Mouse (Mus musculus) left cerebral cortex, adult 11 months (tissue): ENCODE measurements at regions not wholly inside any gene's neighbourhood (a gene's known extent, or its start where the extent isn't known, plus 50 kb on each side); places are given as distances from the start of the nearest gene placed in this dataset.

Experiments
- DNase-seq: peaks from one replicate; pipeline ENCODE4 v3.0.0; 2022; ENCODE audit warnings: low spot score

DNA sequence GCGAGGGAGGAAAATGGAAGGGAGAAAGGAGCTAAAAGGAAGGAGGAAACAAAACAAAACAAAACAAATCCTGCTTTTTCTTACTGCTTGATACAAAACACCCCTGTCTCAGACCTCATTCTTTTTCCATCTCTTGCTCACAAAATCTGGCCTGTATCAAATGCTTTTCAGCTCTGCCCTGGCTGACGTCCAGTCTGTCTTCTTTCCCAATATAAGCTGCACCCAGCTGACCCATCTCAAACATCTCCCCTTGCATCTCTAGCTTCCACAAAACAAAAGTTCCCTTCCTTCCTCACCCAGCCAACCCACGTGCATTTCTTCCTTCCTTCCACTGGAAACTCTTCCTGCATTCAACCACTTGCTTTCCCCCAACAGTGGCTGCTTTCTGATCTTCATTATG lies 183.1 kb upstream of the Usp25 start:
- no peak for DNase-seq

DNA sequence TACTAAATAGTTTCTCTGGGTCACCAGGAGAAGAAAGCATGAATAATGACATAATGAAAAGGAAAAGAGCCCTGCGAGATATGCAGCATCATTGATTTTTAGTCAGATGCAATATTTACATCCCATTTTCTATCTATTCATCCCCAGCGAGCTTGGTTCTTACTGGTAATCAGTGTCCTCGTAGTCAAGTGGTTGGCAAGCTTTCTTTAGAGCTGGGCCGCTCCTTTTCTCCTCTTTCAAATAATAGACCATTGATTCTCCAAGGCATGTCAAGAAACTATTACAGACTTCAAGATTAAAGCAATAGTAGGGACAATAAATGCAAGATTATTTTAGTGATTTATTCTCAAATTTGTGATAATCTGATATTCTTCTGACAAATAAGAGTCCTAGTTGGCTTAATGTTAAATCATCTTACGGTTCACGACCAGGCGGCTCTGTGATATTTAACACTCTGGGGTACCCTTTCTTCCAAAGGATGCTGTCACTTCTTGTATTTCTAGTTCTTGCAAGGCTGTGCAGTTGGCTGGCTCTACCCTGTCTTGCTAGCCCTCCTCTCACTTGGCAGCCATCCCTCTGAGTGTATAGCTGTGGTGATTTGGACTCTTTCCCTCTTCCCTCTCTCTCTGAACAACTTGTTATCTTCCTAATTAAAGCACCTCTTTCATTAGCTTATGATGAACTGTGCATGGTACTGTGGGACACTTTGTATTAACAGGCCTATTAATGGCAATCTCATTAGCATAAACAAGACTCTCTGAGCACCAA lies 185.6 kb upstream of the Usp25 start:
- no peak for DNase-seq

GRCm38 (mm10) chr16:76821261-76821660 lies 192.2 kb upstream of the Usp25 start:
- no peak for DNase-seq

- DNase-seq = no peak
Measured at GRCm38 (mm10) chr16:76816056-76816885, 197.2 kb upstream of the Usp25 start.

DNA sequence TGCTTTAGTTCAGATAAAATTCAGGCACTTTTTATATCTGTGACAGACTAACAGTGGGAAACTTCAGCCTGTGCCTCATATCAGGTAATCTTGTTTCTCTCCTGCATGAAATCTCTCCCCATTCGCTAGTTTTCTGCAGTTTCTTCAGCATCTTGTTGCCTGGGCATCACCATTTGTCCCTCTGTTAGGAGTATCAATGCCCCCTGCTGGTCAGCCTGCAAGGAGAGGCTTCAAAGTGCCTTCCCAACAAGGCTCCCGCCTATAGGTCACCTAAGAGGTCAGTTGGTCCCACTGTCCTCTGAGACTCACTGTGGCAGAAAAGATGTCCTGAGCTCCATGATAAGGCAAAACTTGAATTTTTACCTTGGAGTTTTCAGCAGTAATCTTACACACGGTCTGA lies 209.8 kb upstream of the Usp25 start:
- DNase-seq = no peak

DNA sequence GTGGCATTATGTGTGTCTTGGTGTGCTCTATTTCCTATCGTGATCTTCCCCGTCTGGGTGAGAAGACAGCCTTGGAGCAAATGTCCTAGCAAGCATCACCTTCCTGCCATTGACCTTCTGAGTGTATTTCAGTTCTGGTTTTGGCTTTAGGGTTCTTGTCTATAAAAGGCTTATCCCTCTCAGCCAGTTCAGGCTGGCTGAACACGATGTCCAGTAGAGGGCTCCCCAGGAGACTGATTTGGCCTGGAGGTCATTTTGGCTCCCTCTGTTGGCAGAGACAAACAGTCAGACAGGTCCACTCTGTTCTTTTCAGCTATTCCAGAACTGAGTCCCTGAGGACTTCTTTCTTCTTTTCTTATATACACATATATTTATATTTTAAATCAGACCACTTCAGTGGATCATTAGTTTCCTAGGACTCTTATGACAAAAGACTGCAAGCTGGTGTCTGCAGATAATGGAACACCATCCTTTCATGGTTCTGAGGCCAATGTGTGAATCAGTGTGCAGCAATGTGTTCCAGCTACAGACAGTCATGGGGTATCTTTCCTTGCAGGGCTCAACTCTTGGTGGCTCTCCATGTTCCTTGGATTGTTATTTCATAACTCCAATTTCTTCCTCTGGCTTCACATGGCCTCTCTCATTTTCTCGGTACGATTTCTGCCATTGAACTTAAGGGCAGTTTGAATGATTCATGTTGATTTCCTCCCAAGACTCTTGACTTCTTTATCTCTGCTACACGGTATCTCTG lies 226.9 kb upstream of the Usp25 start:
- peak; percentile 16 for DNase-seq

- no peak for DNase-seq
Measured at GRCm38 (mm10) chr16:76782656-76783055, 230.8 kb upstream of the Usp25 start.

DNA sequence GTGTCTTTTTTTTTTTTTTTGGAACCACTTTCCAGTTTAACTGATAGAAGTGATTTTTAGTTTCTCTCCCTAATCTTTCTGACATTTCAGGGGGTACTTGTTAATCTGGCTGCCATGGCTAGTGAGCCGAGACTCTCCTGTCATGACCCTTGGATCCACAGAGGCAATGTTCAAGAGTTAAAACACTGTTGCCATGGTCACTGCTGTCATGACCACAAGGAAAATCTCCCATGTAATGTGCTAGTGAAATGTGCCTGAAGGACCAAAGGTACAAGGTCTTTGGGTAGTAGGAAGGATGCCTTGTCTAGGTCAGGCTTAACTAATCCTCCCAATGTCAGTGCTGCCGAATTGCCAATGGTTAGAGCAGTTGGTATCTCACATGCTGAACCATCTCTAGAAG lies 237.7 kb upstream of the Usp25 start:
- DNase-seq = no peak

DNA sequence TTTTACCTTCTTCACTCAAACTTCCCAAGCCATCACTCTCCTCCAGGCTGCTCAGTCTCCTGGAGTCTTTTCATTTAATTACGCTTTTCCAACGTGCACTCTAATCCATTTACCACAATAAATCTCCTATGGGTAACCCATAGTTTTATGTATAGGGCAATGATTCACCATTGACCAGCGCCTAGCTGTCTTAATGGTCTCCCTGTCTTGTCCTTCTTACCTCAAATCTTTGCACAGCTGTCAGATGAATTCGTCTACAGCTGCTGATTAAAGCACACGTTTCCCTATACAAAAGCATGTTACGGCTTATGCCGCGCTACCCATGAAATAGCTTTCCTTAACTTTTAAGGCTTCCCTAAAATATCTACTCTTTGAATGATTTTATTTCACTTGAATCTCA lies 239.5 kb upstream of the Usp25 start:
- no peak for DNase-seq

DNA sequence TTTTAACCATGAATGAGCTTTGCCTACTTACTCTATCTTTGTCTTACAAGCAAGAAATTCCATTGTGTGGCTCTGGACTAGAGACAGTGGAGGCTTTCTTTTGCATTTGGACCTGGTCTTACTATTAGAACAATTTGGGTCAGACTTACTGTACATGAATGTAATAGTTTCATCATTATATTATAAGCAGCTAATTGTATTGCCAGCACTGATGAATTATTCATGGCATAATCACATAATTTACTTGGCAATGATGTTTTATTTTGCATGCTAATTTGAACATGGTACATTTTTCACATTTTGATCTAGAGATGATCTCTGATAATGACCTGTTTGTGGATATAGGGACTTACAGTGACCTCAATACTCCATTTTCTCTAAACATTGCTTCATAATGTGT lies 240.0 kb upstream of the Usp25 start:
- no peak for DNase-seq

DNA sequence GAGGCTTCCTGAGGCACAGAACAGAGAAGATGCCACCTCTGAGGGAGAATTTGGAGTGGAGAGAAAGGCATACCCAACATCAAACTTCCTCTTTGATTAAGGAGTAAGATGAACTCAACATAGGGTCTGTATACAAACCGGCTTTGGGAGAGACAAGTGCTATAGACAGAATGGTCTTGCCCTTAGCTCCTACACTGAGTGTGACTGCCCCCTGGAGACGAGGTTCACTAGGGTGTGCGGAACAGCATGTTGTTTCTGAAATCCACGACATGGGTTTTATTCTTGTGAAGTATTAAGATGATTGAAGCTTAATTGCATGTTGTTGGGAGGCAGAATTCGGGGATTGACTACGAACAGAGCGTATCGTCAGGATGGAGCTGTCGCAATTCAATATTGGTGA lies 244.9 kb upstream of the Usp25 start:
- no peak for DNase-seq

DNA sequence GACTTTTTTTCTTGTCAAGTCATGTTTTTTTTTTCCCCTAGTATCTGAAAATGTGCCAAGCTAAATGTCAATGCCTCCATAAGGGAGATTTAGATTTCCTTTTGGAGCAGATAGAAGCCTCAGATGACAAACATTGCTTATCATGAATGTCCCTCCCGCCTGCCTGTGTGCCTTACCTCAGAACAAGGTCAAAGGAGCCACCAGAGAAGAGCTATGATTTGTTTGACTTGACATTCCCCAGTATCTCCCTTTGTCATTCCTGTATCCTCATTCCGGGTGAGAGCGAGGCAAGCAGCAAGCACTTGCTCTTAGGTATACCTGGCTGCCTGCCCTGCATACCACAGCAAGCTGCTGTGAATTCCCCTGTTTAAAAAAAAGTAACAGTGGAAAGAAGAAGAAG lies 246.9 kb upstream of the Usp25 start:
- DNase-seq = no peak

DNA sequence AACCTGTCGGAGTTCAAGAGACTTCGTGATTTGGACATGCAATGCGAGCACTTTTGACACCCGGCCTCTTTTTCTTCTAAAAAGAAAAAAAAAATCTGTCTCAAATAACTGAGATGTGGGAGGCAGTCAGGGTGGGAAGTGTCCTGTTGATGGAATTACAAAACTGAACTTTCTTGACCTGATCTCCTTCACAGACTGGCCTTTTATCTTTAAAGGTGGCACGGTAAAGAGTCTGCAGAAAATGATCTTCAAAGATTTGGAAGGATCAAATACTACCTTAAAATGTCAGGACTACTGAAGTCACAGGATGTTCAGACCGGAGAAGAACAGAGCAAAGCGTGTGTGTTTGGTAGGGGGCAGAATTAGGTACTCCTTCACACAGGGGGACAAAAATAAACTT lies 248.0 kb upstream of the Usp25 start:
- DNase-seq = no peak

GRCm38 (mm10) chr16:76764994-76765393 lies 248.5 kb upstream of the Usp25 start:
- no peak for DNase-seq

GRCm38 (mm10) chr16:76762619-76763283 lies 250.8 kb upstream of the Usp25 start:
- DNase-seq = no peak

DNA sequence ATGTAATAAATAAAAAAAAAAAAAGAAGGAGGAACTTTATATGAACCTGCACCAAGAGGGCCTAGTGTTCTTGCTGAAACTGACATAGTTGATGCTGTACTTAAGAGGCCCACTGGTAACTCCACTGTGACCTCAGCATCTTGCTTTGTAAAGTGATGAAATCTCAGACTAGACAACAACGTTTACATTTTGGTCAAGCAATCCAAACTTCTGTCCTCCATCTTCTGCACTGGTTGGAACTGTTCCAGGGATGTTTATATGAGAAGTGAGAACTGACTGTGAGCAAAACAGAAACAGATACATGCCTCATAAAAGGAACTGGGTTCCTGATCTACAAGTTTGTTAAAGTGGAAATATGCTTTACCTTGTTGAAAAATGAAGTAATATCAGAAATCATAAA lies 251.7 kb upstream of the Usp25 start:
- no peak for DNase-seq

DNA sequence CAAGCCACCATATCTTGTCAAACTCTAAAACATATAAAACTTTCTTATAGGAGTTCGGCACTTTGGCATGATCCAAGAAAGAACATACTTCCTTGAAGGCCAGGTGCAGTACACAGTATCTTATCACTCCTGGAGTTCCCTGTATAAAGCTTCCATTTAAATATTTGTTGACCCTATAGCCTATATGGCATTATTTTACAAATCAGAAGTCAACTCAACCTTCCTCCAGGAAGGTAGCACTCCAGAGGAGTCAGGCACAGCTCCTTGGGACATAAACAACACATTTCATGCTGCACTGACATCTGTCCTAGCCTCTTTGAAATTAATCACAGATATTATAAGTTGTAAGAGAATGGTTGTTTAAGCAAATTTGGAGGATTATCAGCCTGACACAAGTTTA lies 252.5 kb upstream of the Usp25 start:
- DNase-seq = no peak

GRCm38 (mm10) chr16:76754871-76755270 lies 258.6 kb upstream of the Usp25 start:
- DNase-seq = no peak

DNA sequence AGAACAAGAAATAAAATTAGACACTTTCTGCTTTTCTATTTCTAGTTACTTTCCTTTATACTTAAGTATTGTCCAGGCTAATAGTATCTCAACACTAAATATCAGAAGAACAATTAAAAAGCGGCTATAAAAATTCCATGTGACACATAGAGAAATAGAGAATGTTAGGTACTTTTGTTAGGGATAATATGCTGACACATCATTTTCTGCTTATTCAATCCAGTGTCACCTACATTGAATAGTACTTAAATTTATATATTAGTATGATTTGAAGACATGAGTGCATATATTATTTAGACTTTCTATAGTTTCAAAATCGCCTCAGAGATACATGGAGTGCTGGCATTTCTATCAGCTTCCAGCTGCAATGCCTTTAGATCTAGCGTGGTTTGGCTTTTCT lies 267.1 kb upstream of the Usp25 start:
- no peak for DNase-seq

DNA sequence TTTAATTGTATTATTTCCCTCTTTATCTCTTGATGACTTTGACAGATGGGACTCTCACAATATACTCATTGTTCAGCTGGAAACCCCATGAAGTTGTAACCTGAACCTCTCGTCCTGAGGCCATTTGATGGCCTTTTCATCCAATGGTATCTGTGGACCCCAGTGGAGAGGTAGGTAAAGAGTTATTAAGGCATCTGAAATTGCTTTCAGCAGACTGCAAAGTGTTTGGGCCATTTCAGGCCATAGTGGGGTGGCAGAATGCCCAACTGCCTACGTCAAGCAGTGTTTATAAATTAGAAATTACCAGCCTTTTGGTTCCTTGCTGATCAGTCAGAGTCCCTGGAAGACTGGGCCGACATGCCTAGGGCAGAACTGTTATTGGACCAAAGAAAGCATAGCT lies 272.4 kb upstream of the Usp25 start:
- DNase-seq = no peak

DNA sequence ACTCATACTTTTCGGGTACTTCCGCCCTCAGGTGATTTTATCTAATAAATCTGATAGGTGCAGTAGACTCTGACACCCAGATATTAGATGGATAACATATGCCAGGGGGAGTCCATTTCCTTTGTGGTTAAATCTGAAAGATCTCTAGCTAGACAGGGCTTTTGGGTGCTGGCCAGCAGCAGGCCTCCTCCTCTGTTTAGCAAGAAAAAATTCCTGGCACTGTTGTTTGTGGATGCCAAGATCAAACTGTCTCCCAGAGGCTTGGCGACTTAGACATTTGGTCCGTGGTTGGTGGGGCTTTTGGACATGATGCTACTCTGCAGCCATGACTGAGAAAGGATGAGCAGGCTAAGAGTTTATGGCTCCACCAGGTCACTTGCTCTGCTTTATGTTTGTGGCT lies 287.5 kb upstream of the Usp25 start:
- DNase-seq = no peak

GRCm38 (mm10) chr16:76725271-76725670 lies 288.2 kb upstream of the Usp25 start:
- no peak for DNase-seq
